Mouse (Mus musculus) liver, embryonic 16.5 days (tissue): Measurements from ENCODE around the gene Srrm1. TPM values are rescaled to one million over a fixed set of nuclear protein-coding genes. Genes with fewer than 3 reads are reported as not detected.

Experiments used
- ATAC-seq: fragments of 200-750 bp; cut with Nextera tagmentation; 2 replicates; pipeline ENCODE4 v1.8.0; 2017; ENCODE audit warnings: low read depth, mild to moderate bottlenecking, moderate number of reproducible peaks, moderate library complexity
- H3K27ac ChIP-seq: fragments of 300-500 bp; sonication (generic); 2 replicates; pipeline ENCODE4 v1.5.1; 2014; ENCODE audit warnings: mild to moderate bottlenecking, low read length
- H3K27me3 ChIP-seq: fragments of 300-500 bp; sonication (generic); 2 replicates; pipeline ENCODE4 v1.6.1; 2014; ENCODE audit warnings: low read depth, low read length, mixed read lengths; ENCODE audit not compliant: control insufficient read depth, insufficient read depth
- H3K36me3 ChIP-seq: fragments of 300-500 bp; sonication (generic); 2 replicates; pipeline ENCODE4 v1.6.1; 2014; ENCODE audit warnings: mild to moderate bottlenecking; ENCODE audit not compliant: control insufficient read depth, insufficient read depth
- H3K4me1 ChIP-seq: fragments of 300-500 bp; sonication (generic); 2 replicates; pipeline ENCODE4 v1.6.1; 2014; ENCODE audit warnings: low read depth, low read length, mixed read lengths; ENCODE audit not compliant: control insufficient read depth
- H3K4me2 ChIP-seq: fragments of 300-500 bp; sonication (generic); 2 replicates; pipeline ENCODE4 v1.6.1; 2014; ENCODE audit warnings: low read depth, low read length, mixed read lengths
- H3K4me3 ChIP-seq: fragments of 300-500 bp; sonication (generic); 2 replicates; pipeline ENCODE4 v1.5.1; 2014; ENCODE audit warnings: low read depth, mild to moderate bottlenecking, low read length
- H3K9ac ChIP-seq: fragments of 300-500 bp; sonication (generic); 2 replicates; pipeline ENCODE4 v1.6.1; 2014; ENCODE audit warnings: low read depth, low read length
- H3K9me3 ChIP-seq: fragments of 300-500 bp; sonication (generic); replicated peaks from 2 replicates; pipeline ENCODE4 v1.6.1; 2016; ENCODE audit warnings: low read length; ENCODE audit not compliant: control insufficient read depth
- WGBS: fragments of 180-500 bp; shearing (Covaris S2); extraction: QIAGEN DNeasy Blood & Tissue Kit; methylation state at CpG from one replicate; pipeline ENCODE4 v1.1.7; 2014; ENCODE audit not compliant: insufficient replicate concordance; 5-methylcytosine and 5-hydroxymethylcytosine counted together
- polyA plus RNA-seq: library from polyadenylated mRNA; unstranded; fragments of >200 nt; fragmentation: Nextera tagmentation; extraction: Ambion mirVana; gene quantifications from 2 replicates; pipeline ENCODE4 v1.2.1, GENCODE M21; 2015

Gene Srrm1
- polyA plus RNA-seq, 1 experiment from 2014 or later: 93.8 TPM

GRCm38 (mm10) chr4:135391014-135391413 lies 37.9 kb upstream of the Srrm1 start:
- peaks cover 8% of the 10 kb centered on the region; the same call in 1 of the 2 replicates for H3K27me3 ChIP-seq
- no peak overlapping the region for H3K4me2 ChIP-seq
- H3K4me1 ChIP-seq: no peaks in the 10 kb centered on the region
- no peak for ATAC-seq
- WGBS: 40% methylated on average over 6 of the region's 6 CpGs
- 0 out of 2 replicates have a peak, but pooled peaks cover 2% of the 10 kb centered on the region for H3K9me3 ChIP-seq
- H3K9ac ChIP-seq: no peak overlapping the region
- no peak overlapping the region for H3K4me3 ChIP-seq
- H3K27ac ChIP-seq: no peak overlapping the region
- H3K36me3 ChIP-seq: no peaks in the 10 kb centered on the region

GRCm38 (mm10) chr4:135385614-135386013 lies 32.5 kb upstream of the Srrm1 start:
- Histone ChIP-seq H3K4me1 (no peaks in the 10 kb centered on the region), H3K9ac (no peak overlapping the region), H3K27me3 (no peaks in the 10 kb centered on the region; the same call in 1 of the 2 replicates), H3K9me3 (no peaks in the 10 kb centered on the region), H3K27ac (no peak overlapping the region), H3K36me3 (no peaks in the 10 kb centered on the region), H3K4me2 (no peak overlapping the region), H3K4me3 (no peak overlapping the region)
- 55% methylated on average over 10 of the region's 10 CpGs for WGBS
- ATAC-seq: no peak

GRCm38 (mm10) chr4:135382316-135382715 lies 29.2 kb upstream of the Srrm1 start:
- Histone ChIP-seq H3K36me3 (no peaks in the 10 kb centered on the region), H3K4me1 (no peaks in the 10 kb centered on the region), H3K9ac (no peak overlapping the region), H3K4me3 (no peak overlapping the region), H3K27me3 (no peaks in the 10 kb centered on the region; the same call in 1 of the 2 replicates), H3K27ac (no peak overlapping the region), H3K9me3 (no peaks in the 10 kb centered on the region), H3K4me2 (no peak overlapping the region)
- WGBS: 2% methylated on average over 14 of the region's 14 CpGs
- no peak for ATAC-seq

- Histone ChIP-seq H3K27ac (no peak overlapping the region), H3K4me3 (no peak overlapping the region), H3K9ac (no peak overlapping the region), H3K9me3 (no peaks in the 10 kb centered on the region), H3K36me3 (no peaks in the 10 kb centered on the region), H3K27me3 (no peaks in the 10 kb centered on the region; the same call in 1 of the 2 replicates), H3K4me1 (no peaks in the 10 kb centered on the region), H3K4me2 (no peak overlapping the region)
- no peak for ATAC-seq
- 41% methylated on average over 8 of the region's 8 CpGs for WGBS
Observed at GRCm38 (mm10) chr4:135381355-135381754, 28.2 kb upstream of the Srrm1 start.

GRCm38 (mm10) chr4:135377241-135377640 lies 24.1 kb upstream of the Srrm1 start:
- Histone ChIP-seq H3K27me3 (no peaks in the 10 kb centered on the region; the same call in 1 of the 2 replicates), H3K4me3 (no peak overlapping the region), H3K36me3 (no peaks in the 10 kb centered on the region), H3K4me1 (no peaks in the 10 kb centered on the region), H3K4me2 (no peak overlapping the region), H3K9ac (no peak overlapping the region), H3K27ac (no peak overlapping the region), H3K9me3 (no peaks in the 10 kb centered on the region)
- WGBS: 77% methylated on average over 11 of the region's 11 CpGs
- no peak for ATAC-seq

GRCm38 (mm10) chr4:135375444-135375843 lies 22.3 kb upstream of the Srrm1 start:
- Histone ChIP-seq H3K27me3 (no peaks in the 10 kb centered on the region), H3K36me3 (no peaks in the 10 kb centered on the region), H3K4me2 (no peak overlapping the region), H3K9ac (no peak overlapping the region), H3K27ac (no peak overlapping the region), H3K4me3 (no peak overlapping the region), H3K9me3 (no peaks in the 10 kb centered on the region), H3K4me1 (no peaks in the 10 kb centered on the region)
- WGBS: 67% methylated on average over 3 of the region's 3 CpGs
- no peak for ATAC-seq

GRCm38 (mm10) chr4:135373299-135373698 lies 20.2 kb upstream of the Srrm1 start:
- Histone ChIP-seq H3K9ac (no peak overlapping the region), H3K27me3 (no peaks in the 10 kb centered on the region), H3K4me3 (no peak overlapping the region), H3K36me3 (no peaks in the 10 kb centered on the region), H3K4me2 (no peak overlapping the region), H3K9me3 (no peaks in the 10 kb centered on the region), H3K4me1 (no peaks in the 10 kb centered on the region), H3K27ac (no peak overlapping the region)
- WGBS: 68% methylated on average over 5 of the region's 5 CpGs
- ATAC-seq: no peak

- Histone ChIP-seq H3K9me3 (no peaks in the 10 kb centered on the region), H3K4me3 (no peak overlapping the region), H3K36me3 (no peaks in the 10 kb centered on the region), H3K27ac (no peak overlapping the region), H3K4me1 (no peaks in the 10 kb centered on the region), H3K9ac (no peak overlapping the region), H3K4me2 (no peak overlapping the region), H3K27me3 (no peaks in the 10 kb centered on the region)
- ATAC-seq: no peak
- WGBS: 66% methylated on average over 11 of the region's 11 CpGs
Observed at GRCm38 (mm10) chr4:135370372-135370771, 17.3 kb upstream of the Srrm1 start.

GRCm38 (mm10) chr4:135362828-135363227 lies 9.7 kb upstream of the Srrm1 start:
- Histone ChIP-seq H3K36me3 (no peaks in the 10 kb centered on the region), H3K4me2 (no peak overlapping the region), H3K27ac (no peak overlapping the region), H3K4me1 (no peaks in the 10 kb centered on the region), H3K9me3 (no peaks in the 10 kb centered on the region), H3K27me3 (no peaks in the 10 kb centered on the region), H3K9ac (no peak overlapping the region), H3K4me3 (no peak overlapping the region)
- no peak for ATAC-seq
- WGBS: 43% methylated on average over 6 of the region's 6 CpGs
